In the genomic region with DNA sequence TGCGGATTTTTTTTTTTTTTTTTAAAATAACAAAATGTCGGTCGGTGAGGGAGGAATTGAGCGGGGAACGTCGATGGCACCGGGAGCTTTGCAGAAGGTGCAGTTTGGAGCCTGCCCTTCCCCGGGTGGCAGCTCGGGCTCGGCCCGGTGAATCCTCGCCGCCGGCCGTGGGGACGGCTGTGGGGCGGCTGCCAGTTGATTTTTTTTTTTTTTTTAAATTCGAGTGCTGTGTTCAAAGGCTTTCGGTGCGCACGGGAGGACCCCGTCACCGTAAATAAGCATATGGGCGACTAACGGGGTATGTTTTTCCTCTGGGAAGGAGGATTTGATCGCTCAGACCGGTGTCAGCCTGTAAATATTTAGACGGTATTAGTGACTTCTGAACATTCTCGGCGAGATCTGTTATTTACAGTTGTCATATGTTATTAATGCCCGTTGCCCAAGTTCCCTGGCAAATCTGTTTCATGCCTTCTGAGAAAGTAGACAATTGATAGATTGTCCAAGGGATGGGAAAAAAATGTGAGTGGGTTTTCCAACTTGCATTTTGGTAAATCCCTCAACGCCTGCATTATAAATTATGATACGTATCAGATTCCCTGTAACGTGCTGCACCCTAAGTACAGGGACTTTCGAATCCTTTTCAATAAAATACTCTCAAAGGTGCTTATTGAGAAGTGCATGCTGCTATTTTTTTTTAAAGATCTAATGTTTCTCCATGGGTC, we compare ENCODE assay signal across 8 mouse cellular contexts. TPM values are rescaled to one million over a fixed set of nuclear protein-coding genes. Genes with fewer than 3 reads are reported as not detected.
DNase-seq lines count a peak whose midpoint lies in the region; ATAC-seq and TF ChIP-seq lines count a peak whose summit lies in the region.

No protein-coding gene starts in this region.

- no peaks in the 10 kb centered on the region for H3K9me3 ChIP-seq in heart, embryonic 12.5 days (replicated peaks)

- no peak for ATAC-seq in CD4-positive, CD25-positive, alpha-beta regulatory T cell, adult 4 months
- ATAC-seq in heart, embryonic 12.5 days (ENCODE audit: insufficient number of reproducible peaks, low FRiP score) = no peak

- peak overlapping the region; percentile 99 for H3K9ac ChIP-seq in heart, embryonic 12.5 days

- TF ChIP-seq CTCF in cortical plate, adult 2 months (IDR thresholded peaks at IDR 0.05; ENCODE audit: extremely low read depth, insufficient read depth, low read length) = no peak

- TF ChIP-seq POLR2A in cortical plate, adult 2 months (IDR thresholded peaks at IDR 0.05; ENCODE audit: extremely low read depth, insufficient read depth, low read length) = no peak

- H3K4me2 ChIP-seq in heart, embryonic 12.5 days = peak overlapping the region; percentile 92

- 3% methylated on average over 35 of the region's 35 CpGs for WGBS in heart, embryonic 12.5 days

- H3K36me3 ChIP-seq in heart, embryonic 12.5 days = peaks cover 8% of the 10 kb centered on the region; the same call in 1 of the 2 replicates

- peaks cover 9% of the 10 kb centered on the region for H3K4me1 ChIP-seq in cortical plate, adult 2 months (ENCODE audit: control insufficient read depth, insufficient read depth, low read length)
- peaks cover 27% of the 10 kb centered on the region for H3K4me1 ChIP-seq in heart, embryonic 12.5 days (replicated peaks)

- H3K4me3 ChIP-seq in cortical plate, adult 2 months (ENCODE audit: insufficient read depth, low read length) = peak overlapping the region; percentile 90
- peak overlapping the region; percentile 96 for H3K4me3 ChIP-seq in heart, embryonic 12.5 days

- H3K27me3 ChIP-seq in heart, embryonic 12.5 days (replicated peaks) = no peaks in the 10 kb centered on the region

- DNase-seq in CD4-positive, CD25-positive, alpha-beta regulatory T cell, adult 2 months (ENCODE audit: low read depth, low spot score) = peak; percentile 57
- peak; percentile 18 for DNase-seq in R1 (ENCODE audit: low read depth, low spot score)
- DNase-seq in kidney, postnatal 25 days = peak; percentile 37 to 49
- peak; percentile 39 to 43 for DNase-seq in lung, postnatal 4 days
- DNase-seq in spleen, postnatal 10 days (ENCODE audit: low spot score in 2 of 2) = peak; percentile 45 to 59

- peak overlapping the region; percentile 29; the same call in 1 of the 2 replicates for H3K27ac ChIP-seq in cortical plate, adult 2 months (ENCODE audit: insufficient read depth, low read length)
- H3K27ac ChIP-seq in heart, embryonic 12.5 days (ENCODE audit: poor library complexity, severe bottlenecking) = peak overlapping the region; percentile 98

RNA-seq across cellular contexts. Expression of gene Ube2e3, which starts 2.0 kb away (rescaled TPM):
- polyA plus RNA-seq in CD4-positive, CD25-positive, alpha-beta regulatory T cell, adult 4 months (2017; shearing (Covaris generic)) = 10 to 100 TPM; 10.1 to 10.5 TPM
- polyA plus RNA-seq in cortical plate, adult 2 months (2012; rRNA removed) = 59.6 and 63.8 TPM in 2 replicates
- 116 and 124 TPM in 2 replicates for polyA plus RNA-seq in heart, embryonic 12.5 days (2016; fragmentation: Nextera tagmentation; extraction: Ambion mirVana)
